Mouse (Mus musculus): ENCODE results near the gene Bzw1.
"Not testable (repeated sequence)": the region's sequence is repeated elsewhere in the genome, so short reads cannot be mapped to it uniquely, and the experiment has no call there.

The Bzw1 gene

DNA sequence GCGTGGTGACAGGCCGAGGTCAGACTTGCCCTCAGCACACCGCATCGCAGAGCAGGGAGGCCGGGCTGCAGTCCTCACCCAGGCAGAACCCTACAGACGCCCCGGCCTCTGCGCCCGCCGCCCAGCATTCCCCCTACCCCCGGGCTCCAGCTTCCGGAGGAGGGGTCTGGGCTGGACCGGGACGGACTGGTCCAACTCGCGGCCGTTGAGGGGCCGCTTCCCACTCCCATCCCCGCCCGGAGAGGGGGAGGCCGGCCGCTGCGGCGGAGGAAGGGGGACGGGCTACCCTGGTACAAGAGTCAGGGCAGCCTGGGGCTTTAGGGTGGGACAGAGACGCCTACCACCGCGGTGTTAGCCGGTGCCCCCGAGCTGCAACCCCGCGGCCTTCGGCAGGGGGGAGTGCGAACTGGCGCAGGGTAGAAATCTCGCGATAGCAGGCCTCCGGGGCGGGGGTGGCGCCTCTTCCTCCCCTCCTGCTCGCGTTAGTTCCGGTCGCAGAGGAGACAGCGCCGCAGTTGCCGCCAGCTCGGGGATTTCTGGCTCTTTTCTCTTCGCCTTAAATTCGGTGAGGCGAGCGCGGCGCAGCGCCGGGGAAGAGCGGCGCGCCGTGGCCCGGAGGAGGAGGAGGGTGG lies at the start of gene Bzw1:
TSS of gene Bzw1 (plus strand) at position 247 of the 632 bp plus-strand sequence.
- peak; percentile 95 for DNase-seq (ENCODE audit: low spot score)

- DNase-seq (ENCODE audit: low spot score), result no peak
Observed at GRCm38 (mm10) chr1:58343861-58344260, 48.8 kb upstream of the Bzw1 start.

GRCm38 (mm10) chr1:58344570-58344969 lies 48.1 kb upstream of the Bzw1 start:
- no peak for DNase-seq (ENCODE audit: low spot score)

GRCm38 (mm10) chr1:58346159-58346558 lies 46.5 kb upstream of the Bzw1 start:
- DNase-seq (ENCODE audit: low spot score), result peak; percentile 67

GRCm38 (mm10) chr1:58348712-58349111 lies 44.0 kb upstream of the Bzw1 start:
- DNase-seq (ENCODE audit: low spot score), result no peak

DNA sequence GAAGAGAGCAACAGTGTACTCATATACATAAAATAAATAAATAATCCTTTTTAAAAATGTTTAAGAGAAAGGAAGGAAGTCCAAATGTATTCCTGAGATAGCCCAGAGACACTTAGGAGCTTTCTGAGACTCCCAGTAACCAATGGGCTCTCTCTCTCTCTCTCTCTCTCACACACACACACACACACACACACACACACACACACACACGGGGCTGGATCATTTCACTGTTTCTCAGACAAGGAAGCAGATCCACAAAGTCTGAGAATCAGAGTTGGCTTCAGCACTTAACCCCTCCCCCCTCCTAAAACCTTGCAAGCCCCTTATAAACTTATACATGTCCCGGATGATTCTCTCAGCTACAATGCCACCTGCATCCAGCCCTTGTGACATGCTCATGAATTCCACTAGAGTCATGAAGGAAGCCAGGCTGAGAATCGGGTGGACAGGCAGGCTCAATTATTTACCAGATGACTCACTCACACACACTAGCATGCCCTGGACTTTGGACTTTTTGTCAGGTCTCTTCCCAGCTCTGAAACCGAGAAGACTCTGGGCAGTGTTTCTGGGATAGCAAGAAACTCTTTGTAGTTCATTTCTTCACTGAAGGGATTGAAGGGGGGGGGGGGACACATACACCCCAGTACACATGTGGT lies 39.3 kb upstream of the Bzw1 start:
- peak; percentile 85 for DNase-seq (ENCODE audit: low spot score)

GRCm38 (mm10) chr1:58358958-58359901 lies 33.5 kb upstream of the Bzw1 start:
- no peak for DNase-seq (ENCODE audit: low spot score)

- DNase-seq (ENCODE audit: low spot score), result no peak
Observed at GRCm38 (mm10) chr1:58362296-58362695, 30.4 kb upstream of the Bzw1 start.

DNA sequence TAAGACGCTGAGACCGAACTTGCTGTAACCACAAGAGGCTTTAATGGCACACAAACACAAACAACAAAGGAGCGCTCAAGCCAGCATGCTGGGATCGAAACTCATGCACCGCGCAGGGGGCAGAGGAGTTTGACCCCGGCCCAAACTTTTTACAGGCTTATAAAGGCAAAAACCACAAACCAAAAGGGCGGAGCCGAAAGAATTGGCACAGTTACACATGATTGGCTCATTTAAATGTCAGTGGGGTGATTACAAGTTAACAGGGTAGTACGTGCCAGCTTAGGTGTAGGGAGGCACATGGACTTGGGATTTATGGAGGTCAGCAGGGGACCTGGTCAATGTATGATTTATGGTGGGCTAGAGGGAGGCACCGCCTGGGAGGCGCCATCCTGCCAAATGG lies 28.1 kb upstream of the Bzw1 start:
- DNase-seq (ENCODE audit: low spot score), result no peak

- DNase-seq (ENCODE audit: low spot score), result no peak
Observed at GRCm38 (mm10) chr1:58365829-58366228, 26.9 kb upstream of the Bzw1 start.

GRCm38 (mm10) chr1:58366737-58367471 lies 25.8 kb upstream of the Bzw1 start:
- no peak for DNase-seq (ENCODE audit: low spot score)

- DNase-seq (ENCODE audit: low spot score), result no peak
Observed at GRCm38 (mm10) chr1:58369716-58370115, 23.0 kb upstream of the Bzw1 start.

GRCm38 (mm10) chr1:58374266-58374665 lies 18.4 kb upstream of the Bzw1 start:
- DNase-seq (ENCODE audit: low spot score), result not testable (repeated sequence)

GRCm38 (mm10) chr1:58375574-58376147 lies 17.0 kb upstream of the Bzw1 start:
- no peak for DNase-seq (ENCODE audit: low spot score)

DNA sequence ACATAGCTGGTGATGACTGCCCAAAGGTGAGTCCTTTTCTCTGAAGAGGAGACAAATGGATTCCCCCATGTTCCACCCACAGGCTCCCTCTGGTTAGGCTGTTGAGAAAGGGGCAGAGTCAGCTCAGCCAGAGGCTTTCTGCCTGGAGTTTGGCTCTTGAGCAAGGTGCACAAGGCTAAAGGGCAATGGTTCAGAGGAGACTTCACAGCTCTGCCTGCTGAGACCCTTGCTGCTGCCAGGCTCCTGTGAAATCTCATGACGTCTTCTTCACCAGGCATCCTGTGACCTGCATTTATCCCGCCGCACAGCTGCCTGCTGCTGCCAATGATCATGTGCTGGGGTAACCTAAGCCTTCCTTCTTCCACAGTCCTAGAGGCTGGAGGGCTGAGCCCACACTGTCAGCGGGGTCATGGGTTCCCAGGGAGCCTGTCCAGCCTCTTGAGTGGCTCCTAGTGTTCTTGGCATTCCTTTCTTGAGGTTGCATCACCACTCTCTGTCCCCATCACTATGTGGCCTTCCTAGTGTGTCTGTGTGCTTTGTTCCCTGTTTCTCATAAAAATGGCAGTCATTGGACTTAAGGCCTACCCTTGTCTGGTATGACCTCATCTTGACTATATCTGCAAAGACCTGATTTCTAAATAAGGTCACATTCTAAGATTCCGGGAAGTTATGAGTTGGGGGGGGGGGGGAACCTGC lies 10.0 kb upstream of the Bzw1 start:
- DNase-seq (ENCODE audit: low spot score), result no peak

- no peak for DNase-seq (ENCODE audit: low spot score)
Observed at GRCm38 (mm10) chr1:58391421-58392267, 1.1 kb upstream of the Bzw1 start.

DNA sequence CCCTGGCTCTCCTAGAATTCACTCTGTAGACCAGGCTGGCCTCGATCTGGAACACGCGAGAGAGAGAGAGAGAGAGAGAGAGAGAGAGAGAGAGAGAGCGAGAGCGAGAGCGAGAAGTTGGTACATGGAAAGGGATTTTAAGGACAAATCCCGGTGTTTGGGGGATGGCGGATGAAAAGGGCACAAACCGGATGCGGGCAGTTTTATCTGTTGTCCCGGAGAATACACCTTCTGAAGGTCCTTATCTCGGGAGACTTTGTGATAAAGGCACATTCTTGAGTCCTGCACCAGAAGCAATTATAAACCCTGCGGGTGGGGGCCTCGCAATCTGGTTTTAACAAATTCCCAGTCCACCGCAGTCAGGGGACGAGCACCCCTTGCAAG lies 438 bp upstream of the Bzw1 start:
- DNase-seq (ENCODE audit: low spot score), result no peak

- peak; percentile 42 for DNase-seq (ENCODE audit: low spot score)
Observed at GRCm38 (mm10) chr1:58393284-58394195, 842 bp downstream of the Bzw1 start.

DNA sequence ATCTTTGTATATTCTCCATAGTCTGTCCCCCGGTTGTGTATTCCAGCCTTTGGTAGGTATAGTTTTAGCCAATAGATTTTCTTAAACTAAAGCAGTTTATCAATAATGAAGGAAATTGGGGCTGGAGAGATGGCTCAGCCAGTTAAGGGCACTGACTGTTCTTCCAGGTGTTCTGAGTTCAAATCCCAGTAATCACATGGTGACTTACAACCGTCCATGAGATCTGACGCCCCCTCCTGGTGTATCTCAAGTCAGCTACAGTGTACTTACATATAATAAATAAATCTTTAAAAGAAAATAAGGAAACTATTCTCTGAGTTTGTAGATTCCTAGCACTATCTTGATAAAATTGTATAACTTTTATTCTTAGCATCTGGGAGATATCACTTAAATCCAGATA lies 2.6 kb downstream of the Bzw1 start:
- no peak for DNase-seq (ENCODE audit: low spot score)

Data from yolk sac, embryonic 10.5 days (tissue).